Mouse (Mus musculus): ENCODE measurements at regions not wholly inside any gene's neighbourhood (a gene's known extent, or its start where the extent isn't known, plus 50 kb on each side); places are given as distances from the start of the nearest gene placed in this dataset.

- peaks cover 5% of the 10 kb centered on the region for H3K27me3 ChIP-seq (replicated peaks)
- no peaks in the 10 kb centered on the region; the same call in 1 of the 2 replicates for H3K9me3 ChIP-seq
- TF ChIP-seq GATA1 (IDR thresholded peaks at IDR 0.05; ENCODE audit: borderline replicate concordance, low read length) (no peak), FLI1 (IDR thresholded peaks at IDR 0.05; ENCODE audit: low read length) (no peak)
- H3K36me3 ChIP-seq (replicated peaks; ENCODE audit: low read length), result no peaks in the 10 kb centered on the region
- peaks cover 3% of the 10 kb centered on the region; the same call in 1 of the 2 replicates for H3K4me1 ChIP-seq
- H3K4me3 ChIP-seq (replicated peaks), result no peak overlapping the region
These were observed 195.2 kb downstream of the Trim29 start for GRCm38 (mm10) chr9:43505856-43506255.

GRCm38 (mm10) chr9:43506276-43506675, 195.6 kb downstream of the Trim29 start:
- Histone ChIP-seq H3K36me3 (replicated peaks; ENCODE audit: low read length) (no peaks in the 10 kb centered on the region), H3K4me1 (peaks cover 3% of the 10 kb centered on the region; the same call in 1 of the 2 replicates), H3K27me3 (replicated peaks) (peaks cover 5% of the 10 kb centered on the region), H3K9me3 (no peaks in the 10 kb centered on the region; the same call in 1 of the 2 replicates), H3K4me3 (replicated peaks) (no peak overlapping the region)
- TF ChIP-seq GATA1 (IDR thresholded peaks at IDR 0.05; ENCODE audit: borderline replicate concordance, low read length) (no peak), FLI1 (IDR thresholded peaks at IDR 0.05; ENCODE audit: low read length) (no peak)

- TF ChIP-seq GATA1 (IDR thresholded peaks at IDR 0.05; ENCODE audit: borderline replicate concordance, low read length) (no peak), FLI1 (IDR thresholded peaks at IDR 0.05; ENCODE audit: low read length) (no peak)
- no peak overlapping the region for H3K4me3 ChIP-seq (replicated peaks)
- peaks cover 29% of the 10 kb centered on the region for H3K9me3 ChIP-seq
- H3K4me1 ChIP-seq, result no peaks in the 10 kb centered on the region
- peaks cover 2% of the 10 kb centered on the region for H3K27me3 ChIP-seq (replicated peaks)
- no peaks in the 10 kb centered on the region for H3K36me3 ChIP-seq (replicated peaks; ENCODE audit: low read length)
These were observed 202.2 kb downstream of the Trim29 start for GRCm38 (mm10) chr9:43512806-43513205.

GRCm38 (mm10) chr9:43514731-43515458, 204.2 kb downstream of the Trim29 start:
- Histone ChIP-seq H3K27me3 (replicated peaks) (peaks cover 2% of the 10 kb centered on the region), H3K9me3 (peaks cover 29% of the 10 kb centered on the region), H3K4me3 (replicated peaks) (no peak overlapping the region), H3K4me1 (no peaks in the 10 kb centered on the region), H3K36me3 (replicated peaks; ENCODE audit: low read length) (no peaks in the 10 kb centered on the region)
- TF ChIP-seq FLI1 (IDR thresholded peaks at IDR 0.05; ENCODE audit: low read length), result no peak

GRCm38 (mm10) chr9:43520931-43521330, 210.3 kb downstream of the Trim29 start:
- no peaks in the 10 kb centered on the region for H3K4me1 ChIP-seq
- no peak overlapping the region for H3K4me3 ChIP-seq (replicated peaks)

GRCm38 (mm10) chr9:43524947-43525565, 214.4 kb downstream of the Trim29 start:
- Histone ChIP-seq H3K4me1 (no peaks in the 10 kb centered on the region), H3K4me3 (replicated peaks) (no peak overlapping the region), H3K36me3 (replicated peaks; ENCODE audit: low read length) (no peaks in the 10 kb centered on the region), H3K27me3 (replicated peaks) (peaks cover 5% of the 10 kb centered on the region), H3K9me3 (no peaks in the 10 kb centered on the region)
- TF ChIP-seq FLI1 (IDR thresholded peaks at IDR 0.05; ENCODE audit: low read length) (no peak), GATA1 (IDR thresholded peaks at IDR 0.05; ENCODE audit: borderline replicate concordance, low read length) (no peak)

More at GRCm38 (mm10) chr9:43520931-43521330, 210.3 kb downstream of the Trim29 start:
- H3K36me3 ChIP-seq (replicated peaks; ENCODE audit: low read length), result no peaks in the 10 kb centered on the region
- peaks cover 4% of the 10 kb centered on the region; the same call in 1 of the 2 replicates for H3K9me3 ChIP-seq
- TF ChIP-seq FLI1 (IDR thresholded peaks at IDR 0.05; ENCODE audit: low read length), result no peak
- TF ChIP-seq GATA1 (IDR thresholded peaks at IDR 0.05; ENCODE audit: borderline replicate concordance, low read length), result no peak
- peaks cover 5% of the 10 kb centered on the region for H3K27me3 ChIP-seq (replicated peaks)

GRCm38 (mm10) chr9:43532187-43532586, 211.6 kb upstream of the Nectin1 start:
- TF ChIP-seq GATA1 (IDR thresholded peaks at IDR 0.05; ENCODE audit: borderline replicate concordance, low read length) (no peak), FLI1 (IDR thresholded peaks at IDR 0.05; ENCODE audit: low read length) (no peak)
- Histone ChIP-seq H3K27me3 (replicated peaks) (peaks cover 4% of the 10 kb centered on the region), H3K36me3 (replicated peaks; ENCODE audit: low read length) (no peaks in the 10 kb centered on the region)

GRCm38 (mm10) chr9:43535967-43536366, 207.8 kb upstream of the Nectin1 start:
- Histone ChIP-seq H3K4me1 (no peaks in the 10 kb centered on the region), H3K27me3 (replicated peaks) (peaks cover 7% of the 10 kb centered on the region), H3K9me3 (no peaks in the 10 kb centered on the region), H3K36me3 (replicated peaks; ENCODE audit: low read length) (no peaks in the 10 kb centered on the region), H3K4me3 (replicated peaks) (no peak overlapping the region)
- no peak for TF ChIP-seq FLI1 (IDR thresholded peaks at IDR 0.05; ENCODE audit: low read length)
- no peak for TF ChIP-seq GATA1 (IDR thresholded peaks at IDR 0.05; ENCODE audit: borderline replicate concordance, low read length)

More at GRCm38 (mm10) chr9:43532187-43532586, 211.6 kb upstream of the Nectin1 start:
- Histone ChIP-seq H3K9me3 (no peaks in the 10 kb centered on the region), H3K4me1 (no peaks in the 10 kb centered on the region), H3K4me3 (replicated peaks) (no peak overlapping the region)

- Histone ChIP-seq H3K4me1 (no peaks in the 10 kb centered on the region), H3K4me3 (replicated peaks) (no peak overlapping the region)
- no peak for TF ChIP-seq GATA1 (IDR thresholded peaks at IDR 0.05; ENCODE audit: borderline replicate concordance, low read length)
- TF ChIP-seq FLI1 (IDR thresholded peaks at IDR 0.05; ENCODE audit: low read length), result no peak
These were observed 206.7 kb upstream of the Nectin1 start for GRCm38 (mm10) chr9:43537121-43537520.

GRCm38 (mm10) chr9:43540131-43540530, 203.7 kb upstream of the Nectin1 start:
- no peak overlapping the region for H3K4me3 ChIP-seq (replicated peaks)
- no peaks in the 10 kb centered on the region for H3K36me3 ChIP-seq (replicated peaks; ENCODE audit: low read length)
- peaks cover 16% of the 10 kb centered on the region for H3K27me3 ChIP-seq (replicated peaks)
- peaks cover 3% of the 10 kb centered on the region for H3K4me1 ChIP-seq
- no peaks in the 10 kb centered on the region for H3K9me3 ChIP-seq
- TF ChIP-seq GATA1 (IDR thresholded peaks at IDR 0.05; ENCODE audit: borderline replicate concordance, low read length) (no peak), FLI1 (IDR thresholded peaks at IDR 0.05; ENCODE audit: low read length) (no peak)

More at GRCm38 (mm10) chr9:43537121-43537520, 206.7 kb upstream of the Nectin1 start:
- no peaks in the 10 kb centered on the region for H3K36me3 ChIP-seq (replicated peaks; ENCODE audit: low read length)
- H3K9me3 ChIP-seq, result no peaks in the 10 kb centered on the region
- H3K27me3 ChIP-seq (replicated peaks), result peaks cover 10% of the 10 kb centered on the region

Measured in megakaryocyte, embryonic 14.5 days (primary cell).